Mouse (Mus musculus): ENCODE data around the gene Rpl28. TPM values are rescaled to one million over a fixed set of nuclear protein-coding genes. Genes with fewer than 3 reads are reported as not detected.

Gene Rpl28
- total RNA-seq (2014; fragmentation: Nextera tagmentation), result 1,543 and 2,339 TPM in 2 replicates
- total RNA-seq (2017), result 548 and 573 TPM in 2 replicates
- polyA plus RNA-seq (2012), result 5,642 and 5,886 TPM in 2 replicates

- peak; percentile 83 for DNase-seq (ENCODE audit: low spot score)
Observed at GRCm38 (mm10) chr7:4792278-4793212, at the start of gene Rpl28. Gene Rpl28, plus strand, starts transcription at chr7:4792874.

DNA sequence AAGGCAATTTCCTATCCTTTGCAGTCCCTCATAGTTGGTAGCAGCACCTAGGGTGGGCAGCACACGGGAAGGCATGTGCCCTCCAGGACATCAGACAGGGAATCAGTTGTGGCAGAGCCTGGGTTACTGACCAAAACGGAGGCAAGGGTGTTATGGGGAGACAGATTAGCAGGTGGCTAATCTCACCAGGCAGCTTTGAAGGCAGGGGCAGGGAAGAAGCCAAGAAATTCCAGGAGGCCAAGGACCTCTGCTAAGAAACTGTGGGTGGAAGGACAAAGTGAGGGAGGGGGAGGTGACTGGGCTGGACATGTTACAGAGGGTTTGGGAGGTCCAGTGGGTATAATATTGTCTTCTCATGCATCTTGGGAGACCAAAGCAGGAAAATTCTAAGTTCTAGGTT is 49.3 kb upstream of the Rpl28 start:
- H3K27me3 ChIP-seq (ENCODE audit: insufficient read depth, low read length), result no peaks in the 10 kb centered on the region
- no peak for DNase-seq (ENCODE audit: low spot score)
- no peak for ATAC-seq (ENCODE audit: extremely low read depth, insufficient number of reproducible peaks, low FRiP score, poor library complexity, severe bottlenecking)
- peaks cover 87% of the 10 kb centered on the region for H3K4me1 ChIP-seq (ENCODE audit: insufficient read depth, low read depth, low read length)
- H3K9me3 ChIP-seq (replicated peaks), result no peaks in the 10 kb centered on the region
- peak overlapping the region; percentile 80; the same call in 1 of the 2 replicates for H3K4me3 ChIP-seq (ENCODE audit: low read depth, low read length)
- TF ChIP-seq TAL1 (conservative IDR thresholded peaks at IDR 0.05; ENCODE audit: low read depth, low read length), result peak; percentile 49; the same call in 1 of the 2 replicates
- TF ChIP-seq GATA2 (IDR thresholded peaks at IDR 0.05; ENCODE audit: borderline replicate concordance, low read depth, low read length), result no peak
- TF ChIP-seq CTCF (IDR thresholded peaks at IDR 0.05; ENCODE audit: low read depth, low read length), result no peak
- peaks cover 66% of the 10 kb centered on the region for H3K36me3 ChIP-seq (replicated peaks)

More at GRCm38 (mm10) chr7:4792278-4793212, at the start of gene Rpl28:
- ATAC-seq (ENCODE audit: extremely low read depth, insufficient number of reproducible peaks, low FRiP score, poor library complexity, severe bottlenecking), result peak; percentile 68
- H3K4me3 ChIP-seq (ENCODE audit: low read depth, low read length), result peak within 1 kb of the TSS; percentile 84
- no peaks in the 10 kb centered on the region for H3K27me3 ChIP-seq (ENCODE audit: insufficient read depth, low read length)
- H3K4me1 ChIP-seq (ENCODE audit: insufficient read depth, low read depth, low read length), result peaks cover 52% of the 10 kb centered on the region
- H3K9me3 ChIP-seq (replicated peaks), result no peaks in the 10 kb centered on the region
- no peak for TF ChIP-seq GATA2 (IDR thresholded peaks at IDR 0.05; ENCODE audit: borderline replicate concordance, low read depth, low read length)
- TF ChIP-seq CTCF (IDR thresholded peaks at IDR 0.05; ENCODE audit: low read depth, low read length), result no peak
- TF ChIP-seq POLR2AphosphoS5 (IDR thresholded peaks at IDR 0.05; ENCODE audit: insufficient replicate concordance, low read depth, low read length), result peak; percentile 93
- no peak for TF ChIP-seq TAL1 (conservative IDR thresholded peaks at IDR 0.05; ENCODE audit: low read depth, low read length)
- TF ChIP-seq GATA1 (IDR thresholded peaks at IDR 0.05; ENCODE audit: borderline replicate concordance, low read length), result no peak
- H3K36me3 ChIP-seq (replicated peaks), result peaks cover 46% of the 10 kb centered on the region

GRCm38 (mm10) chr7:4744886-4745285 is 47.8 kb upstream of the Rpl28 start:
- H3K9me3 ChIP-seq (replicated peaks), result no peaks in the 10 kb centered on the region
- TF ChIP-seq GATA2 (IDR thresholded peaks at IDR 0.05; ENCODE audit: borderline replicate concordance, low read depth, low read length), result no peak
- no peak for TF ChIP-seq CTCF (IDR thresholded peaks at IDR 0.05; ENCODE audit: low read depth, low read length)
- TF ChIP-seq GATA1 (IDR thresholded peaks at IDR 0.05; ENCODE audit: borderline replicate concordance, low read length), result no peak
- TF ChIP-seq POLR2AphosphoS5 (IDR thresholded peaks at IDR 0.05; ENCODE audit: insufficient replicate concordance, low read depth, low read length), result no peak
- TF ChIP-seq TAL1 (conservative IDR thresholded peaks at IDR 0.05; ENCODE audit: low read depth, low read length), result no peak
- DNase-seq (ENCODE audit: low spot score) (no peak), ATAC-seq (ENCODE audit: extremely low read depth, insufficient number of reproducible peaks, low FRiP score, poor library complexity, severe bottlenecking) (no peak)
- peaks cover 88% of the 10 kb centered on the region for H3K4me1 ChIP-seq (ENCODE audit: insufficient read depth, low read depth, low read length)
- peaks cover 79% of the 10 kb centered on the region for H3K36me3 ChIP-seq (replicated peaks)
- H3K27me3 ChIP-seq (ENCODE audit: insufficient read depth, low read length), result no peaks in the 10 kb centered on the region
- H3K4me3 ChIP-seq (ENCODE audit: low read depth, low read length), result no peak overlapping the region

- Histone ChIP-seq H3K9me3 (replicated peaks) (no peaks in the 10 kb centered on the region), H3K36me3 (replicated peaks) (peaks cover 81% of the 10 kb centered on the region), H3K27me3 (ENCODE audit: insufficient read depth, low read length) (no peaks in the 10 kb centered on the region), H3K4me3 (ENCODE audit: low read depth, low read length) (peak overlapping the region; percentile 52; the same call in 1 of the 2 replicates), H3K4me1 (ENCODE audit: insufficient read depth, low read depth, low read length) (peaks cover 87% of the 10 kb centered on the region)
- TF ChIP-seq TAL1 (conservative IDR thresholded peaks at IDR 0.05; ENCODE audit: low read depth, low read length) (no peak), GATA2 (IDR thresholded peaks at IDR 0.05; ENCODE audit: borderline replicate concordance, low read depth, low read length) (no peak), GATA1 (IDR thresholded peaks at IDR 0.05; ENCODE audit: borderline replicate concordance, low read length) (no peak), POLR2AphosphoS5 (IDR thresholded peaks at IDR 0.05; ENCODE audit: insufficient replicate concordance, low read depth, low read length) (no peak)
- no peak for DNase-seq (ENCODE audit: low spot score)
- ATAC-seq (ENCODE audit: extremely low read depth, insufficient number of reproducible peaks, low FRiP score, poor library complexity, severe bottlenecking), result no peak
Observed at GRCm38 (mm10) chr7:4746326-4746980, 46.2 kb upstream of the Rpl28 start.

GRCm38 (mm10) chr7:4747156-4747899 is 45.3 kb upstream of the Rpl28 start:
- no peaks in the 10 kb centered on the region for H3K9me3 ChIP-seq (replicated peaks)
- TF ChIP-seq CTCF (IDR thresholded peaks at IDR 0.05; ENCODE audit: low read depth, low read length) (no peak), TAL1 (conservative IDR thresholded peaks at IDR 0.05; ENCODE audit: low read depth, low read length) (0 out of 2 replicates have a peak, but pooled peaks have one; percentile 15), GATA2 (IDR thresholded peaks at IDR 0.05; ENCODE audit: borderline replicate concordance, low read depth, low read length) (no peak), GATA1 (IDR thresholded peaks at IDR 0.05; ENCODE audit: borderline replicate concordance, low read length) (no peak)
- H3K36me3 ChIP-seq (replicated peaks), result peaks cover 74% of the 10 kb centered on the region
- H3K4me3 ChIP-seq (ENCODE audit: low read depth, low read length), result peak overlapping the region; percentile 42; the same call in 1 of the 2 replicates
- DNase-seq (ENCODE audit: low spot score) (no peak), ATAC-seq (ENCODE audit: extremely low read depth, insufficient number of reproducible peaks, low FRiP score, poor library complexity, severe bottlenecking) (peak; percentile 32; the same call in 1 of the 2 replicates)
- H3K27me3 ChIP-seq (ENCODE audit: insufficient read depth, low read length), result no peaks in the 10 kb centered on the region
- peaks cover 86% of the 10 kb centered on the region for H3K4me1 ChIP-seq (ENCODE audit: insufficient read depth, low read depth, low read length)

Data from G1E (cell line).